Mouse (Mus musculus) granulocyte monocyte progenitor cell, adult 5-6 weeks (primary cell): ENCODE data around the gene Shb. TPM values are rescaled to one million over a fixed set of nuclear protein-coding genes. Genes with fewer than 3 reads are reported as not detected.

Source experiments
- total RNA-seq, 2 experiments: library from RNA; stranded (forward) in 1 of 2; stranded (reverse) in 1 of 2; fragments of 200-712, 200-1000 nt in 1 of 2; fragments of >200 nt in 1 of 2; fragmentation: Nextera tagmentation in 1 of 2; gene quantifications; 2 replicates each; pipeline ENCODE4 v1.2.3; 2014 to 2017

Gene Shb
- total RNA-seq, 2 experiments from 2014 or later: 0.72 to 1.1 TPM

Other genes with a start within 250 kb of the Shb start
- 10.5 and 19.3 TPM in 2 replicates for gene Trmt10b, start 235.3 kb downstream of the Shb start, total RNA-seq (2014; fragmentation: Nextera tagmentation)
- gene Trmt10b, start 235.3 kb downstream of the Shb start, total RNA-seq (2017): 15.2 and 25.6 TPM in 2 replicates
- 11.2 and 20.1 TPM in 2 replicates for gene Dcaf10, start 190.4 kb downstream of the Shb start, total RNA-seq (2014; fragmentation: Nextera tagmentation)
- 10.1 and 14.8 TPM in 2 replicates for gene Dcaf10, start 190.4 kb downstream of the Shb start, total RNA-seq (2017)
- gene Exosc3, start 189.7 kb downstream of the Shb start, total RNA-seq (2014; fragmentation: Nextera tagmentation): 67.2 and 71.0 TPM in 2 replicates
- gene Exosc3, start 189.7 kb downstream of the Shb start, total RNA-seq (2017): 164 and 182 TPM in 2 replicates
- 40.3 and 49.4 TPM in 2 replicates for gene Slc25a51, start 123.7 kb downstream of the Shb start, total RNA-seq (2014; fragmentation: Nextera tagmentation)
- 32.4 and 37.1 TPM in 2 replicates for gene Slc25a51, start 123.7 kb downstream of the Shb start, total RNA-seq (2017)